Mouse (Mus musculus): ENCODE measurements around the gene Lmo7. TPM values are rescaled to one million over a fixed set of nuclear protein-coding genes. Genes with fewer than 3 reads are reported as not detected.

Gene Lmo7
- polyA plus RNA-seq, 1 experiment from 2014 or later, result 21.1 TPM

DNA sequence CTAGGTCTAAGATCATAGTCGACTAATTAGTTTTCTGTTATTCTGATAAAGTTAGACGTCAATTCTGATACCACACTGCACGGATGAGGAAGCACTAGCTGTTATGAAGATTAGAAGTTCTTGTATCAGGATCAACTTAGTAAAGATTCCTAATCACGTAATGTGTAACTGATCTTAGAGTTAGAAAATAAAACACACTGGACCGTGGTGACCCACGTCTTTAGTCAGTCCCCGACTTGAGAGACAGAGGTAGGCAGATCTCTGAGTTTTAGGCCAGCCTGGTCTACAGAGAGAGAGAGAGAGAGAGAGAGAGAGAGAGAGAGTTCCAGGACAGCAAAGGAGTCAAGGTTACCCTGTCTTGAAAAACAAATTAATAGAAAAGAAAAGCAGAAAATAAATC lies 18.7 kb downstream of the Lmo7 start:
- ATAC-seq (ENCODE audit: insufficient read depth, low FRiP score, low read depth), result no peak

DNA sequence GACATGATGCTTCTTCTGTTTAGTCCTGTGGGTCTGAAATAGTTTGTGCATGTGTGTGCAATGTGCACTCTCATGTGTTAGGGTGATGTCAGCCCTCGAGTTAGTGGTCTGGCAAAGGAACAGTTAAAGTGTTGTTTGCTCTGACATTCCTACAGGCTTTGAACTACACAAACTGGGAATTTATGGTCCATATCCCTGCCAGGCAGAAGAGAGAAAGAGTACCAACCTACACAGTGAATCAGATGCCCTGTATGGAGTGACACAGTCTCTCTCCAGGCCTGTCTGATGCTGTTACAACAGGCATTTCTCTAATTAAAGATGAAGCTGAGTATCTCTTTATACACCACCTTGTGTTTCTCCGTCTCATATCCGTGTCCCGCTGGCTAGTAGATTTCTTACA lies 21.2 kb downstream of the Lmo7 start:
- H3K27me3 ChIP-seq (replicated peaks), result no peaks in the 10 kb centered on the region
- no peaks in the 10 kb centered on the region for H3K9me3 ChIP-seq
- H3K36me3 ChIP-seq, result no peaks in the 10 kb centered on the region
- no peak overlapping the region for H3K4me2 ChIP-seq
- H3K4me3 ChIP-seq (replicated peaks), result no peak overlapping the region
- no peak overlapping the region for H3K27ac ChIP-seq
- no peak overlapping the region for H3K9ac ChIP-seq
- 78% methylated on average over 4 of the region's 4 CpGs for WGBS
- ATAC-seq (ENCODE audit: insufficient read depth, low FRiP score, low read depth), result no peak
- H3K4me1 ChIP-seq, result no peaks in the 10 kb centered on the region

More for the DNA sequence above, 18.7 kb downstream of the Lmo7 start:
- 77% methylated on average over 7 of the region's 7 CpGs for WGBS
- no peak overlapping the region for H3K27ac ChIP-seq
- no peak overlapping the region for H3K9ac ChIP-seq
- no peak overlapping the region for H3K4me2 ChIP-seq
- H3K36me3 ChIP-seq, result no peaks in the 10 kb centered on the region
- no peaks in the 10 kb centered on the region for H3K4me1 ChIP-seq
- no peaks in the 10 kb centered on the region for H3K27me3 ChIP-seq (replicated peaks)
- H3K4me3 ChIP-seq (replicated peaks), result no peak overlapping the region
- no peaks in the 10 kb centered on the region for H3K9me3 ChIP-seq

DNA sequence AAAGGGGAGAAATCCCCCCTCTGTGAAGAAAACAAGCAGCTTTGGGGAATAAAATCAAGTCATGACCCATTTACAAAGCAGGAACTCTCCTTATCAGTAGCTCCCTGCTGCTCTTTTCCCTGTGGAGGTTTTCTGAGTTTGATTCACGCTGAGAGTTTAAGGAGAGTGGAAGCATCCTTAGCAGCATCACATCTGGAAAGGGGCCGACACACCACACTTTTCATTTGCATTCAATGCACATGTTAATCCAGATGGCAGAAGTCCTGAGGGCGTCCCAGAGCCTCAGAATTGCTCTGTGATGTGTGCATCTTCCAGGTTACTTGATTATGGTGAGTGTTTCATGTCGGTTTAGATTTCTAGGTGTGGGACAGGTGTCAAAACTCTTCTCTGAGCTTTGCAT lies 25.7 kb downstream of the Lmo7 start:
- no peak overlapping the region for H3K27ac ChIP-seq
- ATAC-seq (ENCODE audit: insufficient read depth, low FRiP score, low read depth), result no peak

DNA sequence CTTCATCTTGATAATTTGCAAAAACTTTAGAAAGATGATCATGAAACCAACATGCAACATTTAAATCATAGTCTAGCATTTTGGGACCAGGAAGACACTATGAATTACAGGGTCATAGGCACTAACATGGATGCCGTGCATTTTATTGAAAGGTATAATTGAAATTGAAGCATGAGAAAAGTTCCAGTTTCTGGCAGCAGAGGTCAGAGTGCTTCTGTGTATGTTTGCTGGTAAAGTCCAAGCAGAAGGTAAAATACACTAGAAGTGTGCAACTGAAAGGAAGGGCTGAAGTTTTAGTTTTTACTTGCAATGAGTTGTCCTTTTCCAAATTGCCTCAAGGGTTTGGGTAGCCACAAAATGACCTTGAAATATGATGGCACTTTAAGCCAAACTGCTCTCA lies 32.5 kb downstream of the Lmo7 start:
- no peak overlapping the region for H3K4me2 ChIP-seq
- no peak overlapping the region for H3K9ac ChIP-seq
- H3K27me3 ChIP-seq (replicated peaks), result no peaks in the 10 kb centered on the region
- no peak for ATAC-seq (ENCODE audit: insufficient read depth, low FRiP score, low read depth)
- no peaks in the 10 kb centered on the region for H3K9me3 ChIP-seq
- 39% methylated on average over 1 of the region's 1 CpGs for WGBS
- H3K27ac ChIP-seq, result no peak overlapping the region
- H3K36me3 ChIP-seq, result no peaks in the 10 kb centered on the region
- H3K4me3 ChIP-seq (replicated peaks), result no peak overlapping the region
- H3K4me1 ChIP-seq, result no peaks in the 10 kb centered on the region

More for the DNA sequence above, 25.7 kb downstream of the Lmo7 start:
- no peaks in the 10 kb centered on the region for H3K9me3 ChIP-seq
- WGBS, result 53% methylated on average over 4 of the region's 4 CpGs
- H3K27me3 ChIP-seq (replicated peaks), result no peaks in the 10 kb centered on the region
- no peak overlapping the region for H3K9ac ChIP-seq
- H3K4me1 ChIP-seq, result no peaks in the 10 kb centered on the region
- no peaks in the 10 kb centered on the region for H3K36me3 ChIP-seq
- H3K4me3 ChIP-seq (replicated peaks), result no peak overlapping the region
- no peak overlapping the region for H3K4me2 ChIP-seq

DNA sequence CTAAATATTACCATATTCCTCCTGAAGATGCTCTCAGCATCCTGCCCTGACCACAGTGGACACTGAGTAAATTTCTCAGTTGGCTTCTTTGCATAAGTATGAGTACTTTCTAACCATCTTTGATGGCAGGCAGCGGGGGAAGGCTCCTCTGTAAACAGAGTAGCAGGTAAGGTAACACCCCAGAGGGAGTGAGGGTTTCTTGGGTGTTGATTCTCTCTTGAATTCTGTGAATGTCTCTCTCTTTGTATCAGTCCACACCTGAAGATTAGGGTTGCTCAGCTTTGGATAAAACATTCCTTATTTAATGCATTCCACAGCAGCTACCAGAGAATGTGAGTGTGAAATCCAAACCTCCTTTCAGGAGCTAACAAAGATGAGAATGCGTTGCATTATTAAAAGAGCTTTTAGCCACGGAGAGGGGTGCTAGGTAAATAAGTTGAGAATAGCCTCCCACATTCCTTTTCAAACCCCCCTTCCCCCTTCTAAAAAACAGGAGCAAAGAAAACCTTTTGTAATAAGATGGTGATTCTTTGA lies 34.1 kb downstream of the Lmo7 start:
- Histone ChIP-seq H3K4me3 (replicated peaks) (no peak overlapping the region), H3K27me3 (replicated peaks) (no peaks in the 10 kb centered on the region)
- WGBS, result 33% methylated on average over 3 of the region's 3 CpGs

DNA sequence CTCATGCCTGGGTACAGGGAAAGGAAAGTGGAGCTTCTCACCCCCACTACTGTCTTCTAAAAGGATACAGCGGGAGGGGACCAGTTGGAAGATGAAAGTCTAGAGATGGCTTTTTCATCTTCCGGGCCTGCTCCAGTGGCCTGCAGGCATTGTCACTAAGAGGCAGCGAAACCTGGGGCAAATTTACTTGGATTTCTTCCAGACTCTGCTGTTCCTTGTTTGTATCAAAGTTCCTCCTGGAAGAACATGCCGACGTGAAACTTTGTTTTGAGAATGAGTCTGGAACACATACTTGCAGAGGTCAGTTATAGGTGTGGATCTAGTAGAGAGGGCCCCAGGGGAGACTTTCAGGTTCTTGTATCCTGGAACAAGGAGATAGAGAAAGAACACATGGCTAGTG lies 41.6 kb downstream of the Lmo7 start:
- no peaks in the 10 kb centered on the region for H3K4me1 ChIP-seq

More for the DNA sequence above, 34.1 kb downstream of the Lmo7 start:
- Histone ChIP-seq H3K4me1 (no peaks in the 10 kb centered on the region), H3K4me2 (no peak overlapping the region), H3K9ac (no peak overlapping the region), H3K36me3 (no peaks in the 10 kb centered on the region), H3K27ac (no peak overlapping the region), H3K9me3 (no peaks in the 10 kb centered on the region)
- ATAC-seq (ENCODE audit: insufficient read depth, low FRiP score, low read depth), result no peak

DNA sequence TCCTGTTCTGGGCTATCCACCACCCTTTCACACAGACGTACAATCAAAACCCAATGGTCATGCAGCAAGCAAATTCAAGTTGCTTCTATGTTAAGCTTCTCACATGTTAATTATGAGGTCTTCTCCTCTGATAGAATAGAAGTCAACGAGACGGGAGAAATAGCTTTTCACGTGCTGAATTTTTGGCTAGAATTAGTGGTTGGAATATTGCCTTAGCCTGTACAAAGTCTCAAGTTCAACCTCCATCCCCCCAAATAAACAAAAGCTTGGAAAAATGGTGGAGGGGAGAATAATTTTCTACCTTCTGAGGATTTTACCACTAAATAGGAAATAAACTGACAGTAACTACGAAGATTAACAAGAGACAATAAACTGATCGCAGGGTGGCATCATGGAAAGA lies 42.0 kb downstream of the Lmo7 start:
- Histone ChIP-seq H3K4me1 (no peaks in the 10 kb centered on the region), H3K9ac (no peak overlapping the region), H3K36me3 (no peaks in the 10 kb centered on the region), H3K27me3 (replicated peaks) (no peaks in the 10 kb centered on the region), H3K9me3 (no peaks in the 10 kb centered on the region), H3K4me2 (no peak overlapping the region), H3K27ac (no peak overlapping the region), H3K4me3 (replicated peaks) (no peak overlapping the region)
- WGBS, result 94% methylated on average over 6 of the region's 6 CpGs
- ATAC-seq (ENCODE audit: insufficient read depth, low FRiP score, low read depth), result no peak

More for the DNA sequence above, 41.6 kb downstream of the Lmo7 start:
- H3K9me3 ChIP-seq, result no peaks in the 10 kb centered on the region
- ATAC-seq (ENCODE audit: insufficient read depth, low FRiP score, low read depth), result no peak
- no peak overlapping the region for H3K27ac ChIP-seq
- H3K27me3 ChIP-seq (replicated peaks), result no peaks in the 10 kb centered on the region
- 83% methylated on average over 5 of the region's 5 CpGs for WGBS
- no peak overlapping the region for H3K9ac ChIP-seq
- no peak overlapping the region for H3K4me3 ChIP-seq (replicated peaks)
- no peak overlapping the region for H3K4me2 ChIP-seq
- H3K36me3 ChIP-seq, result no peaks in the 10 kb centered on the region

DNA sequence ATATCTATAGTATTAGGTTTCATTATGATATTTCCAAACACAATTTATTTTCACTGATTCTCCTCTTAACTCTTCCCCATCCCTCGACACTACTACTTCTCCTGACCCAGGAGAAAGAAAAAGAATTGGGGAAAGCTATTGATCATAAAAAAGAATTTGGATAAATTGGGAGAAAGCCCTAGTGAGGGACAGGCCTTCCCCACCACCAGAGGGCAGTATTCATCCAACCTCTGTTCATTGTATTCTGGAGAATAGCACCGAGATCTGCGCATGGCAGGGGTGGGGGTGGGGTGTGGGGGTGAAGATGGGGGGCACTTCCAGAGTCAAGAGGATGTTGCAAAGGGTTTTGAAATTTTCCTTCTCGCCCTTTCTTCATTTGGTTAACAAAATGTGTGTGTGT lies 44.9 kb downstream of the Lmo7 start:
- ATAC-seq (ENCODE audit: insufficient read depth, low FRiP score, low read depth), result no peak
- WGBS, result 45% methylated on average over 4 of the region's 4 CpGs
- Histone ChIP-seq H3K9ac (no peak overlapping the region), H3K4me3 (replicated peaks) (no peak overlapping the region), H3K27me3 (replicated peaks) (no peaks in the 10 kb centered on the region), H3K4me1 (no peaks in the 10 kb centered on the region), H3K27ac (no peak overlapping the region), H3K36me3 (no peaks in the 10 kb centered on the region), H3K9me3 (no peaks in the 10 kb centered on the region), H3K4me2 (no peak overlapping the region)

DNA sequence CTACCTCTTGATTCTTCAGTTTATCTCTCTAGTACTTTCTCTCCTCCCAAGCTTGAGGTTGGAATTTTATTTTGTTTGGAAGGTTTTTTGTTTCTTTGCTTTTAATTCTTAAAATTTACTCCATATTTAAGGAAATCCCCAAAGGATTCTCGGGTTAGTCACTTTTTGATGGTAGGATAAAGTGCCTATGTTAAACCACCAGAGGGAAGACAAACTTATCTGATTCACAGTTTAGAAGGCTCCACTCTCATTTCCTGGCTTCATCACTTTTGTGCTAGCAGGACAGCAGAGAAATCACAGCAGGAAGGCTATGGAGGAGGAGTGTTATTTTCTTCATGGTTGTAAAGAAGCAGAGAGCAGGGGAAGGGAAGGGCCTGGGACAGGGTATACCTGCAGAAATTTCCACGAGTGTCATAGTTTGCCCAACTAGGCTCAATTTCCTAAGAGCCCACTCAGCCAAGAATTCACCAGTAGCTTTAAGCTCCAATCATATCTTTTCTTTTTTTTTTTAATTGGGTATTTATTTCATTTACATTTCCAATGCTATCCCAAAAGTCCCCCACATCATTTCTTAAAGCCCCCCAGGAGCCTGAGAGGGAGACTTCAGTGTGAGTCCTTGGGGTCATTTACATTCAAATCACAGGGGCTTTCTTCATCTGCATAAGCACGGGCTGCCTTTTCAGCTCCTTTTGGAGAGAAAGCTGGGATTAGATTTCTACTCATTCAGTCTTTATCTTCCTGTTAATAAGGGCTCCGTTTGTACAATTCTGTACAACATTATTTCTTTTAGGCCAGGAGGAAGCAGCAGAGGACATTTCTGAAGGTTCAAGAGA lies 46.8 kb downstream of the Lmo7 start:
- ATAC-seq (ENCODE audit: insufficient read depth, low FRiP score, low read depth), result no peak
- Histone ChIP-seq H3K36me3 (no peaks in the 10 kb centered on the region), H3K4me2 (no peak overlapping the region), H3K4me1 (no peaks in the 10 kb centered on the region; the same call in 1 of the 2 replicates), H3K27ac (no peak overlapping the region), H3K9ac (no peak overlapping the region), H3K4me3 (replicated peaks) (no peak overlapping the region), H3K9me3 (no peaks in the 10 kb centered on the region), H3K27me3 (replicated peaks) (no peaks in the 10 kb centered on the region)
- WGBS, result 34% methylated on average over 4 of the region's 4 CpGs

DNA sequence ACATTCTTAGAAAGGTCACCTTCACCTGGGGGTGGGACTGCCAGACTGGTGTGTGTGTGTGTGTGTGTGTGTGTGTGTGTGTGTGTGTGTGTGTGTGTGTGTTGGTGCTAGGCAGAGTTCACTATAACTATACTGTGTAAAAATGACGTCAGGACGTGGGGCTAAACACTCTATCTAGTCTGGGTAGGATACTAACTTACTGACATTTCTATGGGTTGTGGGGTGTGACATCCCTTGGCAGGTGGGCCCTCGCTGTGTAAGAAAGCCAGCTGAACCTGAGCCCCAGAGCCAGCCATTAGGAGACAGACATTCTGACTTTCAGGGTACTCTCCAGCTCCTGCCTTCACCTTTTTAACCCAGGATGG lies 47.4 kb downstream of the Lmo7 start:
- Histone ChIP-seq H3K4me1 (no peaks in the 10 kb centered on the region; the same call in 1 of the 2 replicates), H3K36me3 (no peaks in the 10 kb centered on the region), H3K9ac (no peak overlapping the region), H3K27ac (no peak overlapping the region), H3K27me3 (replicated peaks) (no peaks in the 10 kb centered on the region), H3K4me2 (no peak overlapping the region), H3K9me3 (no peaks in the 10 kb centered on the region), H3K4me3 (replicated peaks) (no peak overlapping the region)
- 47% methylated on average over 3 of the region's 3 CpGs for WGBS
- no peak for ATAC-seq (ENCODE audit: insufficient read depth, low FRiP score, low read depth)

DNA sequence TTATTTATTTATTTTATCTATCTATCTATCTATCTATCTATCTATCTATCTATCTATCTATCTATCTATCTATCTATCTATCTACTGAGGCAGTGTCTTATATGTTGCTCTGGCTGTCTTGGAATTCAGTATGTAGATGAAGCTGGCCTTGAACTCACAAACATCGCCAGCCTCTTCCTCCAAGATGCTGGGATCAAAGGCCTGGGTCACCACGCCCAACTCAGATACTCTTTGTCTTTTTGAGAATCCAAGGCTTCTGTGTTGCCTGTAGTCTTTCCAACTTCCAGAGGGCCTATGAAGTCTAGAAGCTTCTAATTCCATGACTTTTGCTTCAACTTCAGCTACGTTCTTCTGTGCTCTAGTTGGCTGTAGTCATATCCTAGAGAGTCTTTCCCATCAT lies 48.7 kb downstream of the Lmo7 start:
- WGBS, result 92% methylated on average over 3 of the region's 3 CpGs
- H3K4me1 ChIP-seq, result no peaks in the 10 kb centered on the region; the same call in 1 of the 2 replicates
- H3K4me2 ChIP-seq, result no peak overlapping the region
- H3K27me3 ChIP-seq (replicated peaks), result no peaks in the 10 kb centered on the region
- no peak overlapping the region for H3K4me3 ChIP-seq (replicated peaks)
- H3K27ac ChIP-seq, result no peak overlapping the region
- no peaks in the 10 kb centered on the region for H3K9me3 ChIP-seq
- no peak for ATAC-seq (ENCODE audit: insufficient read depth, low FRiP score, low read depth)
- H3K9ac ChIP-seq, result no peak overlapping the region
- no peaks in the 10 kb centered on the region for H3K36me3 ChIP-seq

DNA sequence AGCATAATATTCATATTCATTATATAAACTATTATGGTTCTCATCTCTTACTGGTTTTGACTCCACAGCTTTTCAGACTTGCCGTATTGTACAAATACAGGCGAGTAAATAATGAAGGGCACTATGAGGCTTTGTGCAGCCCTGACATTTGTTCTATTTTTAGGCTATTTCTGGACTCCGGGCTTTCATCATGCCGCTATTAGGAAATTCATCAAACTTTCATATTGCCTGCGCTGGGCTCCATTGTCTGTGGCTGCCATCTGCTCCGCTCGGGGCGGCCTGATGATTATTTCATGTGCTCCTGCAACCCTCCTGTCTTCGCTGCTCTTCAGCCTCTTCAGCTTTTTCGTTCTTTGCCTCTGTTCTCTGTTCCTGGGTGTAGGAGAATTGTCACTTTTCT lies 50.3 kb downstream of the Lmo7 start:
- 81% methylated on average over 10 of the region's 10 CpGs for WGBS

More for the DNA sequence above, 50.3 kb downstream of the Lmo7 start:
- H3K4me1 ChIP-seq, result no peaks in the 10 kb centered on the region; the same call in 1 of the 2 replicates
- no peak overlapping the region for H3K4me2 ChIP-seq
- H3K27me3 ChIP-seq (replicated peaks), result no peaks in the 10 kb centered on the region
- H3K36me3 ChIP-seq, result no peaks in the 10 kb centered on the region
- no peak overlapping the region for H3K9ac ChIP-seq
- no peaks in the 10 kb centered on the region for H3K9me3 ChIP-seq
- no peak overlapping the region for H3K27ac ChIP-seq
- H3K4me3 ChIP-seq (replicated peaks), result no peak overlapping the region
- no peak for ATAC-seq (ENCODE audit: insufficient read depth, low FRiP score, low read depth)

Measured in stomach, embryonic 15.5 days (tissue).